Mouse (Mus musculus) frontal cortex, postnatal 36 days (tissue): Measurements from ENCODE around the gene Polr3g.
"Not testable (repeated sequence)": the region's sequence is repeated elsewhere in the genome, so short reads cannot be mapped to it uniquely, and the experiment has no call there.

ENCODE experiments used
- DNase-seq, 2 experiments: peaks; one replicate each; pipeline ENCODE4 v3.0.0; 2022; ENCODE audit warnings: low spot score in 2 of 2

The Polr3g gene

DNA sequence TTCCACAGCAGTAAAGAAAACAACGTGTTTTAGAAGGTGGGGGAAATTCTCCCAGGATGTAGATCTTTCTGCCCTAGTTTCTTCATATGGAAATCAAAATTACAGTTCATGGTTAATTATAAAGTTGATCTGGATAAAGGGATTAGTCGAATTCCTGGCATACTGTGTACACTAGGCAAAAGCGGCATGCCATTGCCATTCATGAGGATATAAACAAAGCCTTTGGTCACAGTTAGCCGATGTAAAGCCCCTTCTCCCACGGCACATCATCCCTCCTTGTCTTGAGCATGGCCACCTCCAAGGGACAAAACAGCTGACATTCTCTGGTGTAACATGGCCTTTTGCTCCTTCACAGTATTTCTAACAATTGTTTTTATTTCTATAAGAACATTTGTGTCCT, 80.2 kb downstream of the Polr3g start:
- no peak for DNase-seq

DNA sequence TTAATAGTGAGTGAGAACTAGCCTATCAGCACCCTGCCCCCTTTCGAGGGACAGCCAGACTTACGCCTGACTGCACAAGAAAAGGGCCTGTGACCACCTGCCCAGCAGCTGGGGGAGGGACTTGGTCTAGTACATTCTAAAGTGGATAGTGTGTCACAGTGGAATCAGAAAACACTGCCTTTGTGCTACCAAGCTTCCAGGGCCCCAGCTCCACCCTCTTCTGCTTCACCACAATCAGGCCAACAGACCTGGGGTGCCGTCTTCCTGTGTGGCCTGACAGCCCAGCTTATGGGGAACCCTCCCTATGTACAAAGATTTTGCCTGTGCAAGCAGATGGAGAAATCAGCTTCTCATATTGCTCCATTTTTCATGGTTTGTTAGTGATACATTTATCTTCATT, 81.4 kb downstream of the Polr3g start:
- DNase-seq: no peak

GRCm38 (mm10) chr13:81628631-81629190, 82.1 kb downstream of the Polr3g start:
- DNase-seq: no peak

- DNase-seq: not testable (repeated sequence)
These were observed 83.0 kb downstream of the Polr3g start for GRCm38 (mm10) chr13:81627861-81628260.
